Mouse (Mus musculus) forebrain, embryonic 11.5 days (tissue): Measurements from ENCODE around the gene Ikbip. TPM values are rescaled to one million over a fixed set of nuclear protein-coding genes. Genes with fewer than 3 reads are reported as not detected.

Experiments
- ATAC-seq: fragments of 200-750 bp; cut with Nextera tagmentation; replicated peaks from 2 replicates; pipeline ENCODE4 v1.8.0; 2017; ENCODE audit warnings: moderate TSS enrichment; ENCODE audit not compliant: low FRiP score
- DNase-seq: peaks from one replicate; pipeline ENCODE4 v3.0.0-alpha.2; 2017; ENCODE audit warnings: low spot score
- H3K27ac ChIP-seq: fragments of 300-500 bp; sonication (generic); 2 replicates; pipeline ENCODE4 v1.5.1; 2014; ENCODE audit warnings: low read depth, low read length
- H3K27me3 ChIP-seq: fragments of 300-500 bp; sonication (generic); 2 replicates; pipeline ENCODE4 v1.6.1; 2014; ENCODE audit warnings: mild to moderate bottlenecking, low read length, mixed read lengths; ENCODE audit not compliant: control insufficient read depth, insufficient read depth
- H3K36me3 ChIP-seq: fragments of 300-500 bp; sonication (generic); 2 replicates; pipeline ENCODE4 v1.6.1; 2014; ENCODE audit warnings: mild to moderate bottlenecking, low read length, moderate library complexity, mixed read lengths; ENCODE audit not compliant: control insufficient read depth, insufficient read depth
- H3K4me1 ChIP-seq: fragments of 300-500 bp; sonication (generic); replicated peaks from 2 replicates; pipeline ENCODE4 v1.6.1; 2014; ENCODE audit warnings: low read length, mixed read lengths; ENCODE audit not compliant: control insufficient read depth, insufficient read depth
- H3K4me2 ChIP-seq: fragments of 300-500 bp; sonication (generic); 2 replicates; pipeline ENCODE4 v1.6.1; 2014; ENCODE audit warnings: low read depth, mild to moderate bottlenecking, low read length, moderate library complexity, mixed read lengths; ENCODE audit not compliant: severe bottlenecking
- H3K4me3 ChIP-seq: fragments of 300-500 bp; sonication (generic); 2 replicates; pipeline ENCODE4 v1.5.1; 2014; ENCODE audit warnings: low read depth, low read length
- H3K9ac ChIP-seq: fragments of 300-500 bp; sonication (generic); 2 replicates; pipeline ENCODE4 v1.6.1; 2014; ENCODE audit warnings: low read length
- H3K9me3 ChIP-seq: fragments of 300-500 bp; sonication (generic); 2 replicates; pipeline ENCODE4 v1.6.1; 2016; ENCODE audit warnings: low read length, mixed read lengths; ENCODE audit not compliant: control insufficient read depth
- WGBS: fragments of 180-500 bp; shearing (Covaris S2); extraction: QIAGEN DNeasy Blood & Tissue Kit; methylation state at CpG from one replicate; pipeline ENCODE4 v1.1.7; 2014; 5-methylcytosine and 5-hydroxymethylcytosine counted together
- polyA plus RNA-seq: library from polyadenylated mRNA; unstranded; fragments of >200 nt; fragmentation: Nextera tagmentation; extraction: Ambion mirVana; gene quantifications from 2 replicates; pipeline ENCODE4 v1.2.1, GENCODE M21; 2014

Gene Ikbip
- polyA plus RNA-seq, 1 experiment from 2014 or later: 22.7 TPM

- no peak overlapping the region for H3K27ac ChIP-seq
- H3K4me2 ChIP-seq: no peak overlapping the region
- DNase-seq (no peak), ATAC-seq (no peak)
- no peak overlapping the region for H3K9ac ChIP-seq
- no peaks in the 10 kb centered on the region; the same call in 1 of the 2 replicates for H3K36me3 ChIP-seq
- no peaks in the 10 kb centered on the region for H3K27me3 ChIP-seq
- 84% methylated on average over 1 of the region's 1 CpGs for WGBS
- no peaks in the 10 kb centered on the region for H3K4me1 ChIP-seq
- no peaks in the 10 kb centered on the region for H3K9me3 ChIP-seq
- H3K4me3 ChIP-seq: no peak overlapping the region
Measured at GRCm38 (mm10) chr10:91100101-91100500, 17.4 kb downstream of the Ikbip start.

DNA sequence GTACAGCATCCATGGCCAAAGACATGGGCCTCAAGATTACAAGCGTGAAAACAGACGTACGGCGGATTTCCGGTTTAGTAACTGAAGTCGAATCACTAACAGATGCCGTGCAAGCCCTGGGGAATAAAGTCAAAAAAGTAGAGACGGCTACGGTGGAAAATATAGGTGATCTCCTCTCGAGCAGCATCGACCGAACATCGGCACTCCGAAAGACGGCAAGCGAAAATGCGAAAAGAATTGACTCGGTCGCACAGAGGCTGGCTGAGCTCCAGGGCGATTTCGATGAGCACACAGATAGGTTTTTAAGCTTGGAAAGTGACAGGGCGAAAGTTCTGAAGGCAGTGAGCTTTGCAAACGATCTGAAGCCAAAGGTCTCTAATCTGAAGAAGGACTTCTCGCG is 19.2 kb downstream of the Ikbip start:
- H3K27me3 ChIP-seq: no peaks in the 10 kb centered on the region
- no peaks in the 10 kb centered on the region; the same call in 1 of the 2 replicates for H3K36me3 ChIP-seq
- 95% methylated on average over 25 of the region's 25 CpGs for WGBS
- DNase-seq (no peak), ATAC-seq (no peak)
- H3K9ac ChIP-seq: no peak overlapping the region
- no peaks in the 10 kb centered on the region for H3K9me3 ChIP-seq
- no peak overlapping the region for H3K4me3 ChIP-seq
- no peak overlapping the region for H3K4me2 ChIP-seq
- no peaks in the 10 kb centered on the region for H3K4me1 ChIP-seq
- H3K27ac ChIP-seq: no peak overlapping the region

GRCm38 (mm10) chr10:91102799-91103590 is 20.3 kb downstream of the Ikbip start:
- Histone ChIP-seq H3K9me3 (no peaks in the 10 kb centered on the region), H3K4me3 (no peak overlapping the region), H3K4me1 (no peaks in the 10 kb centered on the region), H3K36me3 (no peaks in the 10 kb centered on the region; the same call in 1 of the 2 replicates), H3K27me3 (no peaks in the 10 kb centered on the region), H3K27ac (no peak overlapping the region), H3K9ac (no peak overlapping the region), H3K4me2 (no peak overlapping the region)
- WGBS: 93% methylated on average over 13 of the region's 14 CpGs
- DNase-seq (no peak), ATAC-seq (no peak)

DNA sequence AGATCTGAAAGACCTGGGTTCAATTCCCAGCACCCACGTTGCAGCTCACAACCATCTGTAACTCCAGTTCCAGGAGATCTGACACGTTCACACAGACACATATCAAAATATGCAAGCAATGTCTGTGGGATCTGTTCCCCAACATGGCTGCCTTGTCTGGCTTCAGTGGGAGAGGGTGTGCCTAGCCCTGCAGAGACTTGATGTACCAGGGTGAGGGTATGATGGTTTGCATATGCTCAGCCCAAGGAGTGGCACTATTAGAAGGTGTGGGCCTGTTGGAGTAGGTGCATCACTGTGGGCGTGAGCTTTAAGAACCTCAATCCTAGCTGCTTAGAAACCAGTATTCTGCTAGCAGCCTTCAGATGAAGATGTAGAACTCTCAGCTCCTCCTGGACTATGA is 23.2 kb downstream of the Ikbip start:
- Histone ChIP-seq H3K4me3 (no peak overlapping the region), H3K4me2 (no peak overlapping the region), H3K9me3 (no peaks in the 10 kb centered on the region), H3K27me3 (no peaks in the 10 kb centered on the region), H3K36me3 (no peaks in the 10 kb centered on the region; the same call in 1 of the 2 replicates), H3K4me1 (no peaks in the 10 kb centered on the region), H3K9ac (no peak overlapping the region), H3K27ac (no peak overlapping the region)
- ATAC-seq (no peak), DNase-seq (no peak)
- 83% methylated on average over 3 of the region's 3 CpGs for WGBS

- no peak overlapping the region for H3K9ac ChIP-seq
- H3K4me2 ChIP-seq: no peak overlapping the region
- no peak for ATAC-seq
- H3K36me3 ChIP-seq: peaks cover 12% of the 10 kb centered on the region
- WGBS: 76% methylated on average over 4 of the region's 4 CpGs
- H3K4me3 ChIP-seq: no peak overlapping the region
- no peaks in the 10 kb centered on the region for H3K27me3 ChIP-seq
- no peaks in the 10 kb centered on the region for H3K9me3 ChIP-seq
- H3K4me1 ChIP-seq: no peaks in the 10 kb centered on the region
- no peak overlapping the region for H3K27ac ChIP-seq
- DNase-seq: no peak
Measured at GRCm38 (mm10) chr10:91109841-91110240, 27.1 kb downstream of the Ikbip start.

DNA sequence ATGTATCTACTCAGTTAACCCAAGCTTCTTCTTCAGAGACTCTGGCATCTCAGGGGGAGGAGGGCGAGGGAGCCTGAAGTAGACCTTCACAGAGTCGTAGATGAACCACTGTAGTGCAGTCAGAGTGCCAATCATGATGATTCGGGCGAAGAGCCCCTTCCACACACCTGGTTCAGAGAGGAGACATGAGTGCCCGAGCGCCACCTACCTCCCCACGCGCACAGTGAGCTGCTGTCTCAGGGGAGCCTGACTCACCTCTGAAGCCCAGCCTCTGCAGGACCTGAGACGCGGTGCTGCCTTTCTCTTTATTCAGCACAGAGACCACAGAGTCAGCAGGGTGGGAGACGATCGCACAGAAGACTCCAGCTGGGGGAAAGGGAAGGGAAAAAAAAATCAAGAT is 34.2 kb downstream of the Ikbip start:
- 92% methylated on average over 12 of the region's 12 CpGs for WGBS
- no peak overlapping the region for H3K9ac ChIP-seq
- H3K9me3 ChIP-seq: no peaks in the 10 kb centered on the region
- no peaks in the 10 kb centered on the region for H3K27me3 ChIP-seq
- H3K4me1 ChIP-seq: peaks cover 2% of the 10 kb centered on the region; the same call in 1 of the 2 replicates
- DNase-seq (no peak), ATAC-seq (no peak)
- no peak overlapping the region for H3K4me3 ChIP-seq
- H3K36me3 ChIP-seq: peaks cover 48% of the 10 kb centered on the region
- no peak overlapping the region for H3K4me2 ChIP-seq
- no peak overlapping the region for H3K27ac ChIP-seq

- DNase-seq: no peak
- Histone ChIP-seq H3K9me3 (no peaks in the 10 kb centered on the region), H3K27me3 (no peaks in the 10 kb centered on the region), H3K9ac (peak overlapping the region; percentile 96), H3K27ac (no peak overlapping the region), H3K4me3 (peak overlapping the region; percentile 96), H3K4me2 (peak overlapping the region; percentile 76), H3K36me3 (peaks cover 17% of the 10 kb centered on the region), H3K4me1 (peaks cover 8% of the 10 kb centered on the region; the same call in 1 of the 2 replicates)
- no peak for ATAC-seq
- 40% methylated on average over 6 of the region's 6 CpGs for WGBS
Measured at GRCm38 (mm10) chr10:91122646-91123045, 39.9 kb downstream of the Ikbip start.

GRCm38 (mm10) chr10:91123281-91123827 is 40.6 kb downstream of the Ikbip start:
- H3K36me3 ChIP-seq: peaks cover 14% of the 10 kb centered on the region
- ATAC-seq (peak; percentile 61), DNase-seq (no peak)
- H3K9ac ChIP-seq: peak overlapping the region; percentile 96
- under 1% methylated on average over 44 of the region's 44 CpGs for WGBS
- H3K27ac ChIP-seq: peak overlapping the region; percentile 38; the same call in 1 of the 2 replicates
- peak overlapping the region; percentile 76 for H3K4me2 ChIP-seq
- peak overlapping the region; percentile 96 for H3K4me3 ChIP-seq
- H3K4me1 ChIP-seq: peaks cover 8% of the 10 kb centered on the region; the same call in 1 of the 2 replicates
- no peaks in the 10 kb centered on the region for H3K9me3 ChIP-seq
- no peaks in the 10 kb centered on the region for H3K27me3 ChIP-seq
